Mouse (Mus musculus) limb, embryonic 10.5 days (tissue): Measurements from ENCODE around the gene Tgfb1. TPM values are rescaled to one million over a fixed set of nuclear protein-coding genes. Genes with fewer than 3 reads are reported as not detected.

ENCODE experiments used
- DNase-seq: peaks from one replicate; pipeline ENCODE4 v3.0.0-alpha.2; 2017; ENCODE audit warnings: low spot score
- H3K27ac ChIP-seq: fragments of 300-500 bp; sonication (generic); 2 replicates; pipeline ENCODE4 v1.5.1; 2016; ENCODE audit warnings: mild to moderate bottlenecking
- H3K27me3 ChIP-seq: fragments of 300-500 bp; sonication (generic); 2 replicates; pipeline ENCODE4 v1.6.1; 2016; ENCODE audit warnings: low read depth, mild to moderate bottlenecking; ENCODE audit not compliant: poor library complexity, severe bottlenecking
- H3K36me3 ChIP-seq: fragments of 300-500 bp; sonication (generic); 2 replicates; pipeline ENCODE4 v1.6.1; 2016; ENCODE audit warnings: mild to moderate bottlenecking, moderate library complexity
- H3K4me1 ChIP-seq: fragments of 300-500 bp; sonication (generic); 2 replicates; pipeline ENCODE4 v1.6.1; 2016
- H3K4me3 ChIP-seq: fragments of 300-500 bp; sonication (generic); 2 replicates; pipeline ENCODE4 v1.5.1; 2016; ENCODE audit warnings: mild to moderate bottlenecking, moderate library complexity
- H3K9me3 ChIP-seq: fragments of 300-500 bp; sonication (generic); replicated peaks from 2 replicates; pipeline ENCODE4 v1.6.1; 2016; ENCODE audit warnings: mild to moderate bottlenecking
- WGBS: fragments of 180-500 bp; shearing (Covaris S2); methylation state at CpG from one replicate; pipeline ENCODE4 v1.1.7; 2016; 5-methylcytosine and 5-hydroxymethylcytosine counted together
- polyA plus RNA-seq: library from polyadenylated mRNA; unstranded; fragments of >200 nt; fragmentation: Nextera tagmentation; extraction: Ambion mirVana; gene quantifications from 2 replicates; pipeline ENCODE4 v1.2.1, GENCODE M21; 2016

Tgfb1 gene
- polyA plus RNA-seq, 1 experiment from 2014 or later: 1.4 TPM

DNA sequence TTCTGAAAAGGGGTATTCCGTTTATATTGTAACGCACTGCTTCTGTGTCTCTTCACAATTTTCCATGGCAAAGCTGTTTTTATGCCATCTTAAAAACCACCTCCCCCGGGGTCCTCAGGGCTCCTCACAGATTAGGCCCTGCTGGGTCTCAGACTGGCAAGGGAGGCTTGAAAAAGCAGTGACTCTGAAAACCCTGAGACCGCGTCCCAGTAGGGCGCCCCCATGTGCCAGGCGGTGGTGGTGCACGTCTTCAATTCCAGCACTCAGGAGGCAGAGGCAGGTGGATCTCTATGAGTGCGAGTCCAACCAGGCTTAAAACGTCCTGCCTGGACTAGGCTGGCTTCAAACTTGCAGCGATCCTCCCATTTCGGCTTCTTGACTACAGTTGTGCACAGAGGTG lies 13.9 kb downstream of the Tgfb1 start:
- H3K36me3 ChIP-seq: 0 out of 2 replicates have a peak, but pooled peaks cover 6% of the 10 kb centered on the region
- 75% methylated on average over 12 of the region's 12 CpGs for WGBS

GRCm38 (mm10) chr7:25702350-25702749 lies 15.5 kb downstream of the Tgfb1 start:
- DNase-seq: no peak
- peaks cover 29% of the 10 kb centered on the region for H3K27me3 ChIP-seq
- 0 out of 2 replicates have a peak, but pooled peaks cover 4% of the 10 kb centered on the region for H3K36me3 ChIP-seq
- H3K4me3 ChIP-seq: no peak overlapping the region
- 95% methylated on average over 2 of the region's 2 CpGs for WGBS
- H3K4me1 ChIP-seq: peaks cover 26% of the 10 kb centered on the region
- no peak overlapping the region for H3K27ac ChIP-seq
- no peaks in the 10 kb centered on the region for H3K9me3 ChIP-seq

More for the DNA sequence above, 13.9 kb downstream of the Tgfb1 start:
- Histone ChIP-seq H3K27me3 (peaks cover 25% of the 10 kb centered on the region), H3K27ac (no peak overlapping the region), H3K4me1 (peaks cover 19% of the 10 kb centered on the region), H3K9me3 (no peaks in the 10 kb centered on the region), H3K4me3 (no peak overlapping the region)
- DNase-seq: no peak

- Histone ChIP-seq H3K4me3 (no peak overlapping the region), H3K27ac (no peak overlapping the region), H3K9me3 (no peaks in the 10 kb centered on the region), H3K36me3 (0 out of 2 replicates have a peak, but pooled peaks cover under 1% of the 10 kb centered on the region), H3K4me1 (peaks cover 41% of the 10 kb centered on the region), H3K27me3 (peaks cover 29% of the 10 kb centered on the region)
- 30% methylated on average over 10 of the region's 10 CpGs for WGBS
- no peak for DNase-seq
Measured at GRCm38 (mm10) chr7:25703793-25704494, 17.1 kb downstream of the Tgfb1 start.

GRCm38 (mm10) chr7:25704716-25705364 lies 18.0 kb downstream of the Tgfb1 start:
- Histone ChIP-seq H3K4me3 (peak overlapping the region; percentile 44), H3K9me3 (no peaks in the 10 kb centered on the region), H3K27ac (no peak overlapping the region), H3K36me3 (no peaks in the 10 kb centered on the region), H3K4me1 (peaks cover 44% of the 10 kb centered on the region), H3K27me3 (peaks cover 29% of the 10 kb centered on the region)
- DNase-seq: peak; percentile 61
- WGBS: 5% methylated on average over 37 of the region's 37 CpGs

DNA sequence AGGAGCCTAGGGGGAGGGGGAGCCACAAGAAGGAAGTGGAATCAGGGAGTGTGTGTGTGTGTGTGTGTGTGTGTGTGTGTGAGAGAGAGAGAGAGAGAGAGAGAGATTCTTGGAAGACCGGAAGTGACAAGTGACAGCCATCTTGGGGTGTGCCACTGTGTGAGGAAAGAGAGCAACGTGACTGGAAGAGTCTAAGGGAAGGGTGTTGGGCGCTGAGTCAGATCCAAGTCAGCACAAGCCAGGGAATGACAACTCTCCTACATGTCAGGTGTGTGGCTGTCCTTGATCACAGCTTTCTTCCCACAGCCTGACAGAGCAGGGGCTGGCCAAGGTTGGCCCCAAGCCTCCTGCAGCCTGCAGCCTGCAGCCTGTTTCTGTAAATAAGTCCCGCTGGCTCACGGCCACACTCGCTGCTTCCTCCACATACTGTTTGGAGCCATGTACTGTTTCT lies 19.0 kb downstream of the Tgfb1 start:
- H3K27ac ChIP-seq: no peak overlapping the region
- no peaks in the 10 kb centered on the region for H3K9me3 ChIP-seq
- peaks cover 29% of the 10 kb centered on the region for H3K27me3 ChIP-seq
- H3K4me1 ChIP-seq: peaks cover 54% of the 10 kb centered on the region
- H3K36me3 ChIP-seq: no peaks in the 10 kb centered on the region
- 66% methylated on average over 6 of the region's 6 CpGs for WGBS
- H3K4me3 ChIP-seq: no peak overlapping the region
- no peak for DNase-seq

- no peak for DNase-seq
- 59% methylated on average over 7 of the region's 7 CpGs for WGBS
- no peaks in the 10 kb centered on the region for H3K36me3 ChIP-seq
- peaks cover 29% of the 10 kb centered on the region for H3K27me3 ChIP-seq
- peaks cover 62% of the 10 kb centered on the region for H3K4me1 ChIP-seq
- H3K27ac ChIP-seq: peak overlapping the region; percentile 37; the same call in 1 of the 2 replicates
- H3K9me3 ChIP-seq: no peaks in the 10 kb centered on the region
- H3K4me3 ChIP-seq: no peak overlapping the region
Measured at GRCm38 (mm10) chr7:25706578-25707170, 19.9 kb downstream of the Tgfb1 start.

DNA sequence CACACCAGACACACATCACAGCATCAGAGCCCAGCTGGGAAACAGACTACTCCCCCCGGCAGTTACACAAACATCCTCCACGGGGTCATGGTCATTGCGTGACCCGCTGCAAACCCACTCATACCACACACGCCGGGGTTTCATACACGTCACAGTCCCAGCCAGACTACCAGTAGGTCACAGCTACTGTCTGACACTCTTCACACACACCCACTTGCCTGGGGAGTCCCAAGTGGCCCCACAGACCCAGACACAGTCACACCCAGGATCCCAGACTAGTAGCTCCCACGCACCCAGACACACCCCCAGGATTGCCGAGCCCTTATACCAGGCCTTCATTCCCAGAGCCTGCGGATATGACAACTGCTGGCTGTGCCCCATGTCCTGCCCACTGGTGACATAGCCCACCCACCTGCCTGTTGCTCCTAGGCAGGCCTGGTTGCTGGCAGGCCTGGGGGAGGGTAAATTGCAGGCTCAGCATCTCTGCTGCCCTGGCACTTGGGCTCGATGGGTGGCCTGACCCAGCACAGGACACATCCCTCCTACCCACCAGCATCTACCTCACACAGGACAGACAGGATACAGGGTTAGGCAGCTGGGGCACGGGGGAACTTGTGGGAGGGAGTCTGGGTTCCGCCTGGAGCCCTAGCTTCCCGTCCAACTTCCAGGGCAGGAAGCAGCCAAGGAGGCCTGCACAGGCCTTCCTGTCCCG lies 20.9 kb downstream of the Tgfb1 start:
- H3K4me3 ChIP-seq: no peak overlapping the region

DNA sequence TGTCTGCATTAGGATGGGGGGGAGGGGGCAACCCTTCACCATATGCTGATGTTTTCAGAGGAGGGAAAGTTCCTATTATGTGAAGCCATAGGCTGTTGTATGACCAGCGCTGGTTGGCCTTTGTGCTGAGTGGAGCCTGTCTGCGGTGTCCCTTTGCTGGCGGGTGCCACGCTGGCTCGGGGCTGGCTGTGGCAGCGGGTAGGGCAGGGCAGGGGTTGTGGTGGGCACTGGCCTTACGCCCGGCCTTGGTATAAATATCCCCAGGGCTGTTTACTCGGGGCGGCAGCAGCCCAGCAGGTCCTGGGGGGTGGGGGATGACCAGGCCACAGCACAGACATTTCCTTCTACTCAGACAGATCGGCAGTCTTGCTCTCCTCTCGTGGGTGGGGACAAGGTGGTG lies 23.2 kb downstream of the Tgfb1 start:
- DNase-seq: no peak
- 17% methylated on average over 12 of the region's 12 CpGs for WGBS
- H3K4me1 ChIP-seq: peaks cover 64% of the 10 kb centered on the region
- no peaks in the 10 kb centered on the region for H3K9me3 ChIP-seq
- H3K27ac ChIP-seq: peak overlapping the region; percentile 84
- H3K4me3 ChIP-seq: peak overlapping the region; percentile 22; the same call in 1 of the 2 replicates
- peaks cover 12% of the 10 kb centered on the region for H3K27me3 ChIP-seq
- H3K36me3 ChIP-seq: peaks cover 29% of the 10 kb centered on the region

More for the DNA sequence above, 20.9 kb downstream of the Tgfb1 start:
- no peak for DNase-seq
- peak overlapping the region; percentile 69 for H3K27ac ChIP-seq
- no peaks in the 10 kb centered on the region for H3K9me3 ChIP-seq
- peaks cover 29% of the 10 kb centered on the region for H3K27me3 ChIP-seq
- H3K36me3 ChIP-seq: peaks cover 7% of the 10 kb centered on the region
- 64% methylated on average over 15 of the region's 15 CpGs for WGBS
- peaks cover 73% of the 10 kb centered on the region for H3K4me1 ChIP-seq

DNA sequence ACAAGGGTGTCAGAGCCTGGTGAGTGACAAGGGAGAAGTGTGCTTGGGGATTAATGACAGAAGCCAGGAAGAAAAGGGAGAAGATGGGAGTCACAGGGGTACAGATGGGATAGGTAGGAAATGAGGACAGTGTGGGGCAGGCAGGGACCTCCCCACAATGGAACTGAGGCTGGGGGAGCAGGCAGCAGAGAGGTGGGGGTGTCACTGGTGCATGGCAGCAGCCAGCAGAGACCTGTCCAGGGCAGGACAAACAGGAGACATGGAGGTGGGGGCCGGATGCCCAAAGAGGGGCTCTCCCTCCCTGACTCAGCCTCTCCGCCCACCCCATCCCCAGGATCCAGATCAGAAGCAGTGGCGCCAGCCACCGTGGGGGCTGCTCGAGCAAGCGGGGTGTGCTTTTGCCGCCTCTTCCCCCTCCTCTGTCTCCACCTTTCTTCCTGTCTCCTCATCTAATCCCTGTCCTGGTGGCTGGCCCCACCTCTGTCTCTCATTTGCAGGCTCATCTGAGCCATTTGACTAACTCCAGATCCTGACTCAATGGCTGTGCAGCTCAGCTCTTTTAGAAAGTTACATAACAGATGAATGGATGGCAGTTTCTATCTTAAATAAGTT lies 23.8 kb downstream of the Tgfb1 start:
- H3K27ac ChIP-seq: peak overlapping the region; percentile 84
- no peaks in the 10 kb centered on the region for H3K9me3 ChIP-seq
- DNase-seq: no peak
- H3K4me3 ChIP-seq: peak overlapping the region; percentile 22
- H3K36me3 ChIP-seq: peaks cover 36% of the 10 kb centered on the region
- H3K27me3 ChIP-seq: 0 out of 2 replicates have a peak, but pooled peaks cover 5% of the 10 kb centered on the region
- 10% methylated on average over 6 of the region's 7 CpGs for WGBS
- H3K4me1 ChIP-seq: peaks cover 61% of the 10 kb centered on the region

DNA sequence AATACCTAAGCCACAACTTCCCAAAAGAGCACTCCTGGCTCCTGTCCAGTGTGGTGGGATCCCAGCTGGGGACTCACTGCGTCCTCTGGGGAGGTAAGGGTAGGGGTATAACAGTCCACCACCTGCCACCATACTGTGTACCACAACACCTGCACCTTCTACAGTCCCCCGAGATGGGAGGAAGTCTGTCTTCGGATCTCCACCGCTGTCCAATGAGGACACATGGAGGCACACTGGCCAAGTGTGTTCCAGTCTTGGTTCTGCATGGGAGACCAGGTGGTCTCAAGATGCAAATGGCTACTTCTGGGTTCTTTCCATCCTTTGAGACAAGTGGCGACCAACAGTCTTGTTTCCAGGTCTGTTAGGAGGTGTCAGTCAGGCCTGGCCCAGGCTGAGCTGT lies 24.4 kb downstream of the Tgfb1 start:
- no peak for DNase-seq
- peaks cover 41% of the 10 kb centered on the region for H3K36me3 ChIP-seq
- H3K4me3 ChIP-seq: peak overlapping the region; percentile 26
- peaks cover 61% of the 10 kb centered on the region for H3K4me1 ChIP-seq
- H3K27me3 ChIP-seq: no peaks in the 10 kb centered on the region
- WGBS: 58% methylated on average over 5 of the region's 5 CpGs
- no peaks in the 10 kb centered on the region for H3K9me3 ChIP-seq
- peak overlapping the region; percentile 84 for H3K27ac ChIP-seq

DNA sequence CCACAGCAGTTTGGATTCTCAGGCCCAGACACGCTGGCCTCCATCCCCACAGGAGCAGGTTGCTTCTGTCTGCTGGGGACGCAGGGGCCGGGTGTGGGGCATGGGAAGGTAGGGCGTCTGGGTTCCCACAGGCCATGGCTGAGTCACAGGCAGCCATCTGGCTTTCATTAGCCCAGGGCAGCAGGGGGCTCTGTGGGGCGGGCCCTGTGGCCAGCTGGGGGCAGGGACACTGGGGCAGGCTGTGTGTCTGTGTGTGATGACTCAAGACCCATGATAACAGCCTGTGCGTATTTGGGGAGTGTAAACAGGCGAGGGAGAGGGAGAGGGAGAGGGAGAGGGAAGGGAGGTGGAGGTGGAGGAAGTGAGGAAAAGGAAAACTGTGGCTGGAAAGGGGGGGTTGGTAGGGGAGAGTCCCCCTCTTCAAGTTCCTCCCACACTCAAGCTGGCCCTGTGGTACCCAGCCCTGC lies 25.0 kb downstream of the Tgfb1 start:
- under 1% methylated on average over 7 of the region's 7 CpGs for WGBS
- Histone ChIP-seq H3K27me3 (no peaks in the 10 kb centered on the region), H3K9me3 (no peaks in the 10 kb centered on the region), H3K4me3 (peak overlapping the region; percentile 26), H3K27ac (peak overlapping the region; percentile 84), H3K36me3 (peaks cover 42% of the 10 kb centered on the region), H3K4me1 (peaks cover 59% of the 10 kb centered on the region)
- peak; percentile 82 for DNase-seq

DNA sequence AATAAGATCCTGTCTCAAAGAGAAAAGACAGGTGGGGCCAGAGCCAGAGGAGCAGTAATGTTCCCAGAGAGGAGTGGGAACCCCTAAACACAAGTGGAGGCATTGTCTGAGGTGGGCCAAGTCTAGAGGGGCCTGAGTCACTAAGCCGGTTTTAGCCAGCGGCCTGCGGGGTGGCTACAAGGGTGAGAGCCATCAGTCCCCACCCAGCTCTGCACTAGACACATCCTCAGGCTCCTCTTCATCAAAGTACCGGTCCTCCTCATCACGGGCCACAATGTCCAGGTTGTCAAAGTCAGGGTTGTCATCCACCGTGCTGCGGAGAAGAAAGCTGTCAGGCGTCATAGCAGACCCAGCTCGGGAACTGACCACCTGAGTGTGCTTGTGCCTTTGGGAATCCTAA lies 26.0 kb downstream of the Tgfb1 start:
- peaks cover 54% of the 10 kb centered on the region for H3K4me1 ChIP-seq
- H3K4me3 ChIP-seq: no peak overlapping the region
- peak overlapping the region; percentile 84 for H3K27ac ChIP-seq
- DNase-seq: no peak
- H3K9me3 ChIP-seq: no peaks in the 10 kb centered on the region
- H3K27me3 ChIP-seq: no peaks in the 10 kb centered on the region
- WGBS: 90% methylated on average over 9 of the region's 9 CpGs
- H3K36me3 ChIP-seq: peaks cover 42% of the 10 kb centered on the region
